Mouse (Mus musculus) forebrain, embryonic 12.5 days (tissue): ENCODE measurements at regions not wholly inside any gene's neighbourhood (a gene's known extent, or its start where the extent isn't known, plus 50 kb on each side); places are given as distances from the start of the nearest gene placed in this dataset.
A peak's percentile ranks its signal among the peaks of the same experiment; 100 is the strongest.

Experiments used
- ATAC-seq: fragments of 200-750 bp; cut with Nextera tagmentation; 2 replicates; pipeline ENCODE4 v1.8.0; 2017; ENCODE audit warnings: moderate TSS enrichment; ENCODE audit not compliant: low FRiP score
- H3K27ac ChIP-seq: fragments of 300-500 bp; sonication (generic); 2 replicates; pipeline ENCODE4 v1.5.1; 2016; ENCODE audit warnings: mild to moderate bottlenecking
- H3K27me3 ChIP-seq: fragments of 300-500 bp; sonication (generic); 2 replicates; pipeline ENCODE4 v1.6.1; 2016; ENCODE audit warnings: mild to moderate bottlenecking
- H3K36me3 ChIP-seq: fragments of 300-500 bp; sonication (generic); replicated peaks from 2 replicates; pipeline ENCODE4 v1.6.1; 2016; ENCODE audit warnings: mild to moderate bottlenecking
- H3K4me1 ChIP-seq: fragments of 300-500 bp; sonication (generic); 2 replicates; pipeline ENCODE4 v1.6.1; 2016
- H3K4me2 ChIP-seq: fragments of 300-500 bp; sonication (generic); 2 replicates; pipeline ENCODE4 v1.6.1; 2016; ENCODE audit warnings: mild to moderate bottlenecking, moderate library complexity
- H3K4me3 ChIP-seq: fragments of 300-500 bp; sonication (generic); replicated peaks from 2 replicates; pipeline ENCODE4 v1.5.1; 2016; ENCODE audit warnings: mild to moderate bottlenecking
- H3K9ac ChIP-seq: fragments of 300-500 bp; sonication (generic); 2 replicates; pipeline ENCODE4 v1.6.1; 2016; ENCODE audit warnings: mild to moderate bottlenecking
- H3K9me3 ChIP-seq: fragments of 300-500 bp; sonication (generic); 2 replicates; pipeline ENCODE4 v1.6.1; 2016
- WGBS: fragments of 180-500 bp; shearing (Covaris S2); methylation state at CpG from one replicate; pipeline ENCODE4 v1.1.7; 2016; 5-methylcytosine and 5-hydroxymethylcytosine counted together

DNA sequence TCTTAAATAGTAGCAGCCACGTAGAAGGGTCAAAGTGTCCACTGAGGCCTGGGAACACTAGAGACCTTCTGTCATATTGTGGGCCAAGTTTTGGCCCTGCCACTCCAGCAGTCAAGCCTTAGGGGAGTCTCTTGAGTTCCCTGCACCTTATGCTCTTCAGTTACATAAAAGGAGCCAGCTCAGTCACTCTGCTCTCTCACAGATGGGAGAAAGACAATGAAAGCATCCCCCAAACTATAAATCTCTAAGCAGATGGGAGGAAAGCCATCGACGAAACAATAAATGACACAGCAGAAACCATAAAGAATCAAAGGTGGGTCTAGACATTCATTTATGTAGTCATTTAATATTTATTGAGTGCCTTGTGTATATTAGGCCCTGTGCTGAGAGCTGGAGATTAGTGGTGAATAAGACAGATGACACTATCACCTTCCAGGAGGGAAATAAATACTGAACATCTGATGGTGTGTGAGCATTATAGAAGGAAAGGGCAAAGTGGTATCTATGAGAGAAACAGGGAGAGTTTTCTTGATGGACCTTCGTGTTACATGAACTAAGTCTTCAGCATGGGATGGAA is 137.5 kb upstream of the Synpr start:
- Histone ChIP-seq H3K27ac (no peak overlapping the region), H3K4me1 (no peaks in the 10 kb centered on the region), H3K27me3 (no peaks in the 10 kb centered on the region), H3K36me3 (no peaks in the 10 kb centered on the region), H3K9ac (no peak overlapping the region), H3K4me3 (no peak overlapping the region), H3K9me3 (no peaks in the 10 kb centered on the region), H3K4me2 (no peak overlapping the region)
- WGBS, result 86% methylated on average over 4 of the region's 4 CpGs
- no peak for ATAC-seq

DNA sequence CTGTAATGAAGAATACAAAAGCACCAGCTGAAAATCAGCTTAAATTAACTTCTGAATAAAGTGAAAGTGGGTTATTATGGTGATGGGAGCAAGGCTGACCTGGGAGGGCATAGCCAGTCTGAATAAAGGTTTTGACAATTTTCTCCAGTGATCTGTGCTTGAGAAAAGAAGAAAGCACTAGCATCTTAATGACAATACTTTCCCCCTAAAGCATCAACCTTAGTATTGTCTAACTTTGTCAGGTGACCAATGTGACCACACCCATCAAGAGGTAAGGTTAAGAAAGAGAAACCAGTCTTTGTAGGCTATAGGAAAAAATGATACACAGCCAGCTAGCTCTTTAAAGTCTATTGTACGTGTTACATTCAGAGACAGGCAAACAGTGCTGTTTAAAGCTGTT is 135.0 kb upstream of the Synpr start:
- no peak for ATAC-seq
- no peaks in the 10 kb centered on the region for H3K4me1 ChIP-seq
- H3K9ac ChIP-seq, result no peak overlapping the region
- H3K36me3 ChIP-seq, result no peaks in the 10 kb centered on the region
- H3K4me2 ChIP-seq, result no peak overlapping the region
- 72% methylated on average over 1 of the region's 1 CpGs for WGBS
- H3K27me3 ChIP-seq, result no peaks in the 10 kb centered on the region
- no peak overlapping the region for H3K27ac ChIP-seq
- H3K9me3 ChIP-seq, result no peaks in the 10 kb centered on the region
- no peak overlapping the region for H3K4me3 ChIP-seq

DNA sequence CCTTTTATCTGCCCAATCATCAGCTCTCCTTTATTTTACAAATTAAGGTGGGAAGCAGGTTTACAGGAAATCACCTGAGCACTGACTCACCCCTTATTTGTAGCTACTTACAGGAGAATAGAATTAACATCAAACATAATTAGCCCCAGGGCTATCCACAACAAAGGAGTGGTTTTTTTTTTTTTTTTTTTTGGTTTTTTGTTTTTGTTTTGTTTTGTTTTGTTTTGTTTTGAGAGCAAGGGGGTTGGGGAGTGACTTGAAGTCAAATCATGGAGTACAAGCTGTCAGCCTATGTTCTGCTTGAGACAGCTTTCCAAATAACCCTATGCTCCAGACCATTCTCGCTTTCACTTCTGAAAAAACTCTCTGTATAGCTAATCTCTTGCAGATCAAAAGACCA is 132.9 kb upstream of the Synpr start:
- WGBS, result 73% methylated on average over 1 of the region's 1 CpGs
- H3K4me1 ChIP-seq, result no peaks in the 10 kb centered on the region
- H3K36me3 ChIP-seq, result no peaks in the 10 kb centered on the region
- H3K4me2 ChIP-seq, result no peak overlapping the region
- no peak for ATAC-seq
- no peaks in the 10 kb centered on the region for H3K27me3 ChIP-seq
- no peak overlapping the region for H3K4me3 ChIP-seq
- H3K9me3 ChIP-seq, result no peaks in the 10 kb centered on the region
- no peak overlapping the region for H3K27ac ChIP-seq
- no peak overlapping the region for H3K9ac ChIP-seq

DNA sequence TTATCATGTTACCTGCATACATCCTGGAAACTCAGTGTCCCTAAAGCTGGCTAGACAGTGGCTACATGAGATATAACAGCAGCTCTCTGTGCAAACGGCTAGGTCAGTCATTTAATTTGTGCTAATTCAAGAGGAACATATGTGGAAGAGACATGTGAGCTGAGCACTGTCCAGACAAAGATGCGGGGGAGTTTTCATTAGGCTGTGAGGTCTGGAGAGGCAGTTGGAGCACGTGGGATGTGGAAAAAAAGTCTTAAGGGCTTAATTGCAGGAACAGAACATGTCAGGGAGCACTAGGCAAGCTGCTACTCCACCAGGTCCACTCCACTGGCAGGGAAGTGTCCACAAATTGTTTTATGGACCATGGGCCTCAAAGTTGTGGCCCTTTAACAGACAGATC is 108.4 kb upstream of the Synpr start:
- Histone ChIP-seq H3K36me3 (no peaks in the 10 kb centered on the region), H3K27ac (no peak overlapping the region), H3K4me1 (no peaks in the 10 kb centered on the region), H3K27me3 (no peaks in the 10 kb centered on the region), H3K4me2 (no peak overlapping the region), H3K9me3 (no peaks in the 10 kb centered on the region), H3K9ac (no peak overlapping the region), H3K4me3 (no peak overlapping the region)
- no peak for ATAC-seq
- 72% methylated on average over 3 of the region's 3 CpGs for WGBS

- no peaks in the 10 kb centered on the region for H3K9me3 ChIP-seq
- 90% methylated on average over 1 of the region's 1 CpGs for WGBS
- no peak overlapping the region for H3K4me2 ChIP-seq
Observed at GRCm38 (mm10) chr14:13177906-13178305, 106.7 kb upstream of the Synpr start.

DNA sequence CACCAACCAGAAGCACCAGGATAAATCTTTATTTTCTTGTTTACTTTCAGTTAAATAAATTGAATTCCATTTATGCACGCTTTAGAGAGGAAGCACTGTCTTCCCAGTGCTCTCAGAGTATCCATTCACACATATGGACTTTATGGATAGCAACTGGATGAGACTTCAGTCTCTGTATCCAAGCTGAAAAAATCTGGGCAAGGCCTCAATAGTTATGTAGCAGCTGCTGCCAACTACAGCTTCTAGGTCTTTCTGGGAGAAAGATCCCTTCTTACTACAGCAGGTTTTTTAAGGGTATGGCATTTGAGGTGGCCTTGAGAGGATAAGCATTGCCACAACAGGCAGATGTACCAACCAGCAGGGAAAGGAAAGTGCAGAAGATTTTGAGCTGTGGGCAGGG is 93.8 kb upstream of the Synpr start:
- Histone ChIP-seq H3K9me3 (no peaks in the 10 kb centered on the region), H3K4me1 (no peaks in the 10 kb centered on the region), H3K27me3 (no peaks in the 10 kb centered on the region), H3K9ac (no peak overlapping the region), H3K36me3 (no peaks in the 10 kb centered on the region), H3K27ac (no peak overlapping the region), H3K4me3 (no peak overlapping the region), H3K4me2 (no peak overlapping the region)
- WGBS, result 94% methylated on average over 1 of the region's 1 CpGs
- no peak for ATAC-seq

More at GRCm38 (mm10) chr14:13177906-13178305, 106.7 kb upstream of the Synpr start:
- no peaks in the 10 kb centered on the region for H3K4me1 ChIP-seq
- no peaks in the 10 kb centered on the region for H3K27me3 ChIP-seq
- ATAC-seq, result no peak
- no peak overlapping the region for H3K4me3 ChIP-seq
- H3K27ac ChIP-seq, result no peak overlapping the region
- H3K36me3 ChIP-seq, result no peaks in the 10 kb centered on the region
- H3K9ac ChIP-seq, result no peak overlapping the region

DNA sequence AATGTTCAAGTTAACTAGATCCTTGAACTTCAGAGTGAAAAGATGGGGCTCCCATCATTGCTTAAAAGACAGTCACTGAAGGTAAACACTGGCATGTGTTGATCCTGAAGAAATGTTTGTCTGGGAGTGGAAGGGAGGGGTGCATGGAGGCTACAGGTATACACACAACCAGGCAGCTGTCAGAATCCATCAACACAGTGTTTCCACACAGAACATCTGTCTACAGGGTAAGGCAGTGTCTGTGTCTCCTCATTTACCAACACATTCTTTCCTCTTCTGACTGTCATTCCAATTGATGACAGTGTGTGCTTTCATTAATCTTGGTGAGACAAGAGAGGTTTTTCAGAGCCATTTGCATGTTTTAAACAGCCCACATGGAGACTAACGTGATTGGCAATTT is 91.8 kb upstream of the Synpr start:
- Histone ChIP-seq H3K4me1 (no peaks in the 10 kb centered on the region), H3K4me3 (no peak overlapping the region), H3K27ac (no peak overlapping the region), H3K9me3 (no peaks in the 10 kb centered on the region), H3K4me2 (no peak overlapping the region), H3K36me3 (no peaks in the 10 kb centered on the region), H3K9ac (no peak overlapping the region), H3K27me3 (no peaks in the 10 kb centered on the region)
- 52% methylated on average over 1 of the region's 1 CpGs for WGBS
- no peak for ATAC-seq

DNA sequence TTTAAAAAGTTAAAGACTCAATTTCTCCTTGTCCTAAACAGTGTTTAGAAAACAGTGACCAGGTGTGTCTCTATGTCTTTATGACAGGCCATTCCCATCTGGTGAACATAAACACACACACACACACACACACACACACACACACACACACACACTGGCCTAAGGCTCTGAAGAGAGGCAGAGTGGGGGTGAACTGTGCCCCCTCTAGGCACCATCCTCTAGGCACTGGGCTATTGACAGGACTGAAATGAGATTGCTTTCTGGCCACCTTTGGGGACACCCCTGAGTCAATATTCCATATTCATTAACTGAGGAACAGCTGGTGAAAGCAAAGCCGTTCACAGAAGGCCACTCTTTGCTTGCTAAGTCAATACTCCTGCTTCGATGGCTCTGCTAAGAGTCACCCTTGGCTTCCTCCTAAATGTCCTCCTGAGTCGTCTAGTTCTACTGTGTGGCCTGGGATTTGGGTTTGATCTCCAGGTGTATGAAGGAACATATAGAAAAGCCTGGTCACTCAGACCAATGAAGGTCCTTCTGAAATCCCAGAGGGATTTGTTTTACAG is 87.2 kb upstream of the Synpr start:
- no peak overlapping the region for H3K4me2 ChIP-seq
- H3K27ac ChIP-seq, result no peak overlapping the region
- no peaks in the 10 kb centered on the region for H3K9me3 ChIP-seq
- 70% methylated on average over 3 of the region's 3 CpGs for WGBS
- H3K4me1 ChIP-seq, result no peaks in the 10 kb centered on the region
- no peak overlapping the region for H3K9ac ChIP-seq
- ATAC-seq, result peak; percentile 53; the same call in 1 of the 2 replicates
- H3K36me3 ChIP-seq, result no peaks in the 10 kb centered on the region
- no peak overlapping the region for H3K4me3 ChIP-seq
- no peaks in the 10 kb centered on the region for H3K27me3 ChIP-seq

- Histone ChIP-seq H3K4me3 (no peak overlapping the region), H3K4me1 (no peaks in the 10 kb centered on the region), H3K36me3 (no peaks in the 10 kb centered on the region), H3K27ac (no peak overlapping the region), H3K4me2 (no peak overlapping the region), H3K9me3 (no peaks in the 10 kb centered on the region), H3K9ac (no peak overlapping the region), H3K27me3 (no peaks in the 10 kb centered on the region)
- WGBS, result 42% methylated on average over 1 of the region's 1 CpGs
- ATAC-seq, result peak; percentile 76; the same call in 1 of the 2 replicates
Observed at GRCm38 (mm10) chr14:13198491-13198890, 86.1 kb upstream of the Synpr start.

- Histone ChIP-seq H3K4me3 (no peak overlapping the region), H3K9ac (no peak overlapping the region), H3K9me3 (no peaks in the 10 kb centered on the region), H3K36me3 (no peaks in the 10 kb centered on the region), H3K27ac (no peak overlapping the region), H3K4me1 (no peaks in the 10 kb centered on the region), H3K4me2 (no peak overlapping the region), H3K27me3 (no peaks in the 10 kb centered on the region)
- ATAC-seq, result no peak
- WGBS, result 88% methylated on average over 1 of the region's 1 CpGs
Observed at GRCm38 (mm10) chr14:13212658-13213057, 71.9 kb upstream of the Synpr start.
